Mouse (Mus musculus) liver, embryonic 14.5 days (tissue): Measurements from ENCODE around the gene Kif14.

Source experiments
- CTCF ChIP-seq: IDR thresholded peaks from 2 replicates; pipeline ENCODE4 v1.5.1; 2016; ENCODE audit warnings: antibody characterized with exemption, low read depth, control low read depth
- EP300 ChIP-seq: IDR thresholded peaks from 2 replicates; pipeline ENCODE4 v1.6.1; 2016; ENCODE audit warnings: antibody characterized with exemption, low read depth

DNA sequence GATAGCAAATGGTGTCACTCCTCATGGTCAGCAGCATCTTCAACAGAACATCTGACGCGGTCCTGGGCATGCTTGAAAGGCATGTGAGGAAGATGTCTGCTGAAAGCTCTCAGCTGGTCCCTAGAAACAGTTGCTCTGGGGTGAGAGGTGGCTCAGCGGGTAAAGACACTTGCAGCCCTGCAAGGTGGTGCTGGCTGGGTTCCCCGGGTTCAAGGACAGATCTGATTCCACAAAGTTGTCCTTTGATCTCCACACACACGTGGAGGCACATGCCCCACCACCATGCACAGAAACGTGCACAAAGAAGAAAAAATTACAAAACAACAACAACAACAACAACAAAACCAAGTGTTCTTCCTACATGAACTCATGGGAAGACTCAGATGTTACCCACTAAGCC is 9.4 kb upstream of the Kif14 start:
- no peak for TF ChIP-seq CTCF
- no peak for TF ChIP-seq EP300
